Mouse (Mus musculus) liver, adult 10 weeks (tissue): ENCODE results near the gene Brinp3. TPM values are rescaled to one million over a fixed set of nuclear protein-coding genes. Genes with fewer than 3 reads are reported as not detected.

ENCODE experiments used
- polyA plus RNA-seq: library from polyadenylated mRNA; stranded (reverse); fragments of 350-450 nt; fragmentation: Illumina TruSeq; extraction: RNeasy Lipid Tissue Mini Kit (QIAGEN cat#74804); gene quantifications from one replicate; pipeline ENCODE4 v1.2.3, GENCODE M21; 2014; ENCODE audit warnings: low read depth, low replicate concordance

Gene Brinp3
- polyA plus RNA-seq = not detected

GRCm38 (mm10) chr1:146494681-146495331 is at the start of gene Brinp3:
Gene Brinp3, plus strand, starts transcription at chr1:146494760.

